Mouse (Mus musculus) neural tube, embryonic 14.5 days (tissue): Measurements from ENCODE around the gene Htr5a. TPM values are rescaled to one million over a fixed set of nuclear protein-coding genes. Genes with fewer than 3 reads are reported as not detected.

ENCODE experiments used
- ATAC-seq: fragments of 200-750 bp; cut with Nextera tagmentation; 2 replicates; pipeline ENCODE4 v1.8.0; 2017; ENCODE audit warnings: low read depth, mild to moderate bottlenecking, moderate TSS enrichment, moderate library complexity
- H3K27ac ChIP-seq: fragments of 300-500 bp; sonication (generic); 2 replicates; pipeline ENCODE4 v1.5.1; 2014; ENCODE audit warnings: low read depth, mild to moderate bottlenecking, control low read depth, low read length, moderate library complexity, mixed read lengths
- H3K27me3 ChIP-seq: fragments of 300-500 bp; sonication (generic); 2 replicates; pipeline ENCODE4 v1.6.1; 2014; ENCODE audit warnings: low read length; ENCODE audit not compliant: control insufficient read depth, insufficient read depth
- H3K36me3 ChIP-seq: fragments of 300-500 bp; sonication (generic); 2 replicates; pipeline ENCODE4 v1.6.1; 2014; ENCODE audit warnings: low read length, mixed read lengths; ENCODE audit not compliant: control insufficient read depth, insufficient read depth
- H3K4me1 ChIP-seq: fragments of 300-500 bp; sonication (generic); 2 replicates; pipeline ENCODE4 v1.6.1; 2014; ENCODE audit warnings: low read length; ENCODE audit not compliant: control insufficient read depth, insufficient read depth
- H3K4me2 ChIP-seq: fragments of 300-500 bp; sonication (generic); 2 replicates; pipeline ENCODE4 v1.6.1; 2014; ENCODE audit warnings: mild to moderate bottlenecking, low read depth, low read length, control low read depth
- H3K4me3 ChIP-seq: fragments of 300-500 bp; sonication (generic); 2 replicates; pipeline ENCODE4 v1.5.1; 2014; ENCODE audit warnings: low read depth, low read length, control low read depth, mixed read lengths
- H3K9ac ChIP-seq: fragments of 300-500 bp; sonication (generic); replicated peaks from 2 replicates; pipeline ENCODE4 v1.6.1; 2014; ENCODE audit warnings: low read depth, mild to moderate bottlenecking, control low read depth, low read length, mixed read lengths
- H3K9me3 ChIP-seq: fragments of 300-500 bp; sonication (generic); 2 replicates; pipeline ENCODE4 v1.6.1; 2016; ENCODE audit warnings: low read length; ENCODE audit not compliant: control insufficient read depth
- WGBS: fragments of 180-500 bp; shearing (Covaris S2); extraction: QIAGEN DNeasy Blood & Tissue Kit; methylation state at CpG from one replicate; pipeline ENCODE4 v1.1.7; 2014; 5-methylcytosine and 5-hydroxymethylcytosine counted together
- polyA plus RNA-seq: library from polyadenylated mRNA; unstranded; fragments of >200 nt; fragmentation: Nextera tagmentation; extraction: Ambion mirVana; gene quantifications from 2 replicates; pipeline ENCODE4 v1.2.1, GENCODE M21; 2014

The Htr5a gene
- polyA plus RNA-seq, 1 experiment from 2014 or later = 1.6 TPM

DNA sequence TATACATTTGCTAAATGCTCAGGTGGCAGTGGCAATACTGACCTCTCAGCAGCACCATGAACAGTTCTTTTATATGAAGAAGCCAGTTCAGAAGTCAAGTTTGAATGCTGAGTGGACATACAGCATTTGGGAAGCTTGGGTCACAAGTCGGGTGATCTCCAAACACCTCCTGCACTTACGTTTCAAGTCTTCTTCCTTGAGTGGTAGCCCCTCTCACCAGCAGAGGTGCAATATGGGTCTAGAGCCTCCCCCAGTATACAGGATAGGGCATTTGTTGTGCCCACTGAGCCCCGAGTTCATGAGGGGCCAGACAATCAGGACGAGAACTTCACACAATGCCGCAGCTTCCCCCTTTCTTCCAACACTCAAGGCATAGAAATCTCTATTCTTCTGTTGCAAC, 36.4 kb downstream of the Htr5a start:
- no peak overlapping the region for H3K4me2 ChIP-seq
- H3K4me1 ChIP-seq = peaks cover 4% of the 10 kb centered on the region; the same call in 1 of the 2 replicates
- H3K9me3 ChIP-seq = no peaks in the 10 kb centered on the region
- no peak overlapping the region for H3K4me3 ChIP-seq
- no peak overlapping the region for H3K27ac ChIP-seq
- H3K9ac ChIP-seq = no peak overlapping the region
- no peaks in the 10 kb centered on the region for H3K27me3 ChIP-seq
- WGBS = 88% methylated on average over 5 of the region's 5 CpGs
- H3K36me3 ChIP-seq = no peaks in the 10 kb centered on the region
- no peak for ATAC-seq

DNA sequence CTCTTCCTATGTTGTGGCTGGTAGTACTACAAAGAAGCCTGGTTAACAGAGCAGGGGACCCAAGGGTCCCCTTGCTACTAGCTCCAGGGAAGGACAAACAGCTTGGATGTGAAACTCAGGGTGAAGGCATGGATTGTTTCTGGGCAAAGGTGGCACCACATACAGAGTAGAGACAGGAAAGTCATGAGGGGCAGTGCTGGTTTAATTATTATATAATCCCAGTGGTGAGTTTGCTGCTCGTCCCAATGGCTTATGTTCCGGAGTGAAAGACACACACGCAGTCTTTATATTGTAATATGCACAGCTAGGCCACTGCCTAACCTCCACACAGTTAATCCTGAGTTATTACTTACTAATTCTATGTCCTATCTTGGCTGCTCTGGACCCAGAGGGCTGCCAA, 37.8 kb downstream of the Htr5a start:
- Histone ChIP-seq H3K4me1 (no peaks in the 10 kb centered on the region), H3K27me3 (no peaks in the 10 kb centered on the region), H3K4me2 (no peak overlapping the region), H3K27ac (no peak overlapping the region), H3K4me3 (no peak overlapping the region), H3K36me3 (no peaks in the 10 kb centered on the region), H3K9me3 (no peaks in the 10 kb centered on the region), H3K9ac (no peak overlapping the region)
- WGBS = 86% methylated on average over 3 of the region's 3 CpGs
- no peak for ATAC-seq

DNA sequence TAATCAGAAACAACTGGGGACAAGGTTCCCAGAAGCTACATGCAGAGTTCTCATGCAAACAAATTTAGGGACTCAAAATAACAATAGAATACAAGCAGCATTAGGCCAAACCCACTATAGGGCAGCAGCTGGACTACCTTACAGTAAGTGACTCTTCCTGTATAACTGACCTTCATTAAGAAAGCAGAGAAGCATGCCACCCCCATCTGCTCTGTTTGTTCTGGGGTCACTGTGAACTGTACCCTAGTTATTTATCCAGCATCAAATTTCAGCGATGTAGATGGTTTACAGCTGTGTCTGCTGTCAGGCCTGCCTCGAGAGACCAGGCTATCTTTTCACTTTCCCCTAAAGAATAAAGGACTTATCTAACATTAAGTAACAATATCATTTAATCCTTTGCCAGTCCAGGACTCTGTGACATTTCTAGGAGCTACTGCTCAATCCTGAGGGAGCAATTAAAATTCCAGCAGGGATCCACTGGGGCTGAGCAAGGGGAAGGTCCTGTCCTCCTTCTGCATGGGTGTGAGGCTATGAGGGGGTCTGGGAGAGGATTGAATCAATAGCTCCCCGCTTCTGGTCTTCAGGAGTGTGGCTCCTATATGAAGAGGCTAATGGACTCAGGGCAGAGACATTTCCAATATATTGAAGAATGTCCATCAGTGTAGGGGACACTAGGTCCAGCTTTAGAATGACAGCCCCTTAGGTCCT, 38.5 kb downstream of the Htr5a start:
- Histone ChIP-seq H3K36me3 (no peaks in the 10 kb centered on the region), H3K27me3 (no peaks in the 10 kb centered on the region), H3K27ac (no peak overlapping the region), H3K9me3 (no peaks in the 10 kb centered on the region), H3K4me2 (no peak overlapping the region), H3K4me3 (no peak overlapping the region), H3K4me1 (no peaks in the 10 kb centered on the region), H3K9ac (no peak overlapping the region)
- WGBS = 57% methylated on average over 3 of the region's 3 CpGs
- ATAC-seq = no peak

GRCm38 (mm10) chr5:27881261-27881660, 39.3 kb downstream of the Htr5a start:
- no peak for ATAC-seq
- 80% methylated on average over 2 of the region's 2 CpGs for WGBS
- no peak overlapping the region for H3K4me3 ChIP-seq
- no peaks in the 10 kb centered on the region for H3K4me1 ChIP-seq
- no peaks in the 10 kb centered on the region for H3K36me3 ChIP-seq
- no peaks in the 10 kb centered on the region for H3K9me3 ChIP-seq
- no peak overlapping the region for H3K9ac ChIP-seq
- H3K27ac ChIP-seq = no peak overlapping the region
- H3K27me3 ChIP-seq = no peaks in the 10 kb centered on the region
- H3K4me2 ChIP-seq = no peak overlapping the region

GRCm38 (mm10) chr5:27888080-27888479, 46.1 kb downstream of the Htr5a start:
- Histone ChIP-seq H3K4me2 (no peak overlapping the region), H3K36me3 (no peaks in the 10 kb centered on the region)

GRCm38 (mm10) chr5:27895961-27896360, 54.0 kb downstream of the Htr5a start:
- no peak overlapping the region for H3K27ac ChIP-seq
- no peak overlapping the region for H3K9ac ChIP-seq
- H3K36me3 ChIP-seq = no peaks in the 10 kb centered on the region
- no peak overlapping the region for H3K4me2 ChIP-seq
- H3K4me1 ChIP-seq = no peaks in the 10 kb centered on the region
- H3K4me3 ChIP-seq = no peak overlapping the region
- WGBS = 87% methylated on average over 3 of the region's 3 CpGs
- ATAC-seq = no peak
- no peaks in the 10 kb centered on the region for H3K9me3 ChIP-seq
- no peaks in the 10 kb centered on the region for H3K27me3 ChIP-seq

More at GRCm38 (mm10) chr5:27888080-27888479, 46.1 kb downstream of the Htr5a start:
- H3K9me3 ChIP-seq = no peaks in the 10 kb centered on the region
- H3K9ac ChIP-seq = no peak overlapping the region
- 86% methylated on average over 3 of the region's 3 CpGs for WGBS
- no peak overlapping the region for H3K27ac ChIP-seq
- H3K4me1 ChIP-seq = no peaks in the 10 kb centered on the region
- no peaks in the 10 kb centered on the region for H3K27me3 ChIP-seq
- H3K4me3 ChIP-seq = no peak overlapping the region
- no peak for ATAC-seq

DNA sequence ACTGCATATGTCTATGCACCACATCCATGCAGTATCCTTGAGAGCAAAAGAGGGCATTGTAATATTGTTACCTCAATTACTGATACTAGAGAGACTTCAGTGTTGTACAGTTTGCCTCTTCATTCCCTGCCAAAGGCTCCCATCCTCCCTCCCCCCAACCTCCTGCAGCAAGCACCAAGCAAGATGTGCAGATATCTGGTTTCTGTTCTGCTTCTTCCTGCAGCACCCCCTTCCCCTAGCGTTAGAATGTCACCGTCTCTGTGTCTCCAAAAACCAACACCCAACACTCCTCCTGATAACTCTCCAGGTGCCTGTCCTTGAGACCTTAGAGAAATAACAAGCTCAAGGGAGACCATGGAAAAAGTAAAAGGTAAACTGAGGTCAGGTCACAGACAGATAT, 57.8 kb downstream of the Htr5a start:
- Histone ChIP-seq H3K4me1 (no peaks in the 10 kb centered on the region), H3K9me3 (no peaks in the 10 kb centered on the region), H3K36me3 (no peaks in the 10 kb centered on the region), H3K27ac (no peak overlapping the region), H3K27me3 (no peaks in the 10 kb centered on the region), H3K4me3 (no peak overlapping the region), H3K4me2 (no peak overlapping the region), H3K9ac (no peak overlapping the region)
- ATAC-seq = no peak
- WGBS = 75% methylated on average over 2 of the region's 2 CpGs

DNA sequence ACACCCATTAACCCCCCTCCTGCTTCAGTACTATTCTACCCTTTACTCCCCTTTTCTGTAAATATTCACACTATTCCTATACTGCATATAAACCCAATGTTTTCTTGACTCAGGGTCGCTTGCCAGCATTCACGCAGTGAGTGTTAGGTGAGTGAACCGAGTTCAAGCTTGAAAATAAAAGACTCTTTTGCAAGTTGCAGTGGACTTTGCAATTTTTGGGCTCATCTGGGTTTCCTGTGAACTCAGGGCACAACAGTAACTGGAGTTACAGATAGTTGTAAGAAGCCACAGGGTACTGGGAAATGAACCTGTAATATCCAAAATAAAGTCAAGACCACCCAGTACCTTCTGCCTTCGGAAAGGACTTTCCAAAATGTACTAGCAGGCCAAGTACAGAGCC, 58.2 kb downstream of the Htr5a start:
- Histone ChIP-seq H3K4me3 (no peak overlapping the region), H3K4me1 (no peaks in the 10 kb centered on the region), H3K9me3 (no peaks in the 10 kb centered on the region), H3K4me2 (no peak overlapping the region), H3K27me3 (no peaks in the 10 kb centered on the region), H3K27ac (no peak overlapping the region), H3K36me3 (no peaks in the 10 kb centered on the region), H3K9ac (no peak overlapping the region)
- 88% methylated on average over 4 of the region's 4 CpGs for WGBS
- no peak for ATAC-seq
